ENCODE assay signal across 16 mouse cellular contexts in the genomic region with DNA sequence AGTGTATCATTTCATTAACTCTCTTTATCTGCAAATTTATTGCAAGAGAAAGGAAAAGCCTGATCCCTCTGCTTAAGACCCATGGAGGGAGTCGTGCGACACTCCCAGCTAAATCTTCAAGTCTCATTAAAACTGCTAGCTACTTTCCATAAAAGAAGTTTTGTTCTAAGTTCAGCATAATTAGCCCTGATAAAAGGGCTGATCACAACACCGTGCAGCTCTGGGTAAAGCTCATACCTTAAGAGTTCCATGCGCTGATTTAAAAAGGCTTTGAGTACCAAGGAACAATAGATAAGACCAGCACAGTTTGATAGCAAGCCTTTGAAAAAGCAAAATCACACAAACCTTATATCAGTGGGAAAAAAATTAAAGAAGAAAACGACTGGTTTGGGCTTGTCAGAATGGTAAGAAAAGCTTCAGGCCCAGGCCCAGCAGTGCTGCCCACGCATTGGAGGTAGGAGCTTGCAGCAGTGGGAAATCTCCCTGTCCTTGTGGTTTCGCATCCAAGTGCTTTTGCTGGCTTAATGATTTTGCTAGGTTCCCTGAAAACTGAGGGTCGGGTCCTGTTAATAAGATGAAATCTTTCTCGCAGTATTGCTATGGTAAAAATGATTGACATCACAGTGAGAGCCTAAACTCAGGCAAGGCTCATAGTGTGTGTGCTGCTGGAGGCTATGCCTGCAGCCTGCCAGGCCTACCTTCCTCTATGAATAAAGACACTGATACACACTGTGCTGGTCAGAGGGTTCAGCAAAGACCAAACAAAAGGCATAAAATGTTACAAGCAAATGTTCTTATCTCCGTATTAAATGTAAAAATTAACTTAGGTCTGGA.
A peak's percentile ranks its signal among the peaks of the same experiment; 100 is the strongest.
DNase-seq lines count a peak whose midpoint lies in the region; ATAC-seq and TF ChIP-seq lines count a peak whose summit lies in the region.
"Had no signal": no experiment of that assay in that cellular context is flagged by ENCODE, and none has a peak within 500 bp of the region (broad histone marks: within the 10 kb centered on the region; RNA-seq: fewer than 3 reads in every experiment).

No protein-coding gene starts in this region.

- no peak for TF ChIP-seq POLR2A in cortical plate, adult 2 months (IDR thresholded peaks at IDR 0.05; ENCODE audit: extremely low read depth, insufficient read depth, low read length)

- no peaks in the 10 kb centered on the region for H3K36me3 ChIP-seq in forebrain, postnatal 0 days (ENCODE audit: insufficient read depth)
- no peaks in the 10 kb centered on the region for H3K36me3 ChIP-seq in heart, embryonic 11.5 days (ENCODE audit: control insufficient read depth, insufficient read depth, low read length)
- H3K36me3 ChIP-seq: intestine, embryonic 15.5 days; limb, embryonic 12.5 days; lung, embryonic 15.5 days; neural tube, embryonic 13.5 days had no signal

- no peaks in the 10 kb centered on the region for H3K9me3 ChIP-seq in forebrain, postnatal 0 days (ENCODE audit: low read length)
- H3K9me3 ChIP-seq in heart, embryonic 11.5 days (replicated peaks; ENCODE audit: control insufficient read depth, low read length): no peaks in the 10 kb centered on the region
- H3K9me3 ChIP-seq: intestine, embryonic 15.5 days; limb, embryonic 12.5 days; lung, embryonic 15.5 days; neural tube, embryonic 13.5 days had no signal

- H3K4me3 ChIP-seq in cortical plate, adult 2 months (ENCODE audit: insufficient read depth, low read length): no peak overlapping the region
- no peak overlapping the region for H3K4me3 ChIP-seq in forebrain, postnatal 0 days (ENCODE audit: low read depth, low read length)
- no peak overlapping the region for H3K4me3 ChIP-seq in heart, embryonic 11.5 days (ENCODE audit: low read depth, low read length)
- H3K4me3 ChIP-seq: intestine, embryonic 15.5 days; limb, embryonic 12.5 days; lung, embryonic 15.5 days; neural tube, embryonic 13.5 days had no signal

- no peaks in the 10 kb centered on the region for H3K27me3 ChIP-seq in forebrain, postnatal 0 days (ENCODE audit: insufficient read depth, low read length)
- no peaks in the 10 kb centered on the region for H3K27me3 ChIP-seq in heart, embryonic 11.5 days (ENCODE audit: control insufficient read depth, insufficient read depth, low read length)
- H3K27me3 ChIP-seq: intestine, embryonic 15.5 days; limb, embryonic 12.5 days; lung, embryonic 15.5 days; neural tube, embryonic 13.5 days had no signal

- H3K4me1 ChIP-seq in cortical plate, adult 2 months (ENCODE audit: control insufficient read depth, insufficient read depth, low read length): peaks cover 2% of the 10 kb centered on the region; the same call in 1 of the 2 replicates
- no peaks in the 10 kb centered on the region for H3K4me1 ChIP-seq in forebrain, postnatal 0 days (ENCODE audit: insufficient read depth)
- no peaks in the 10 kb centered on the region for H3K4me1 ChIP-seq in heart, embryonic 11.5 days (ENCODE audit: control insufficient read depth, insufficient read depth, low read length)
- H3K4me1 ChIP-seq: intestine, embryonic 15.5 days; limb, embryonic 12.5 days; lung, embryonic 15.5 days; neural tube, embryonic 13.5 days had no signal

- ATAC-seq in forebrain, postnatal 0 days: peak; percentile 80
- no peak for ATAC-seq in heart, embryonic 11.5 days (replicated peaks; ENCODE audit: insufficient number of reproducible peaks, low FRiP score, low TSS enrichment)
- ATAC-seq: intestine, embryonic 15.5 days had no signal

- H3K27ac ChIP-seq in cortical plate, adult 2 months (ENCODE audit: insufficient read depth, low read length): peak overlapping the region; percentile 8; the same call in 1 of the 2 replicates
- peak overlapping the region; percentile 57 for H3K27ac ChIP-seq in forebrain, postnatal 0 days (ENCODE audit: low read depth, low read length)
- H3K27ac ChIP-seq in heart, embryonic 11.5 days (ENCODE audit: low read depth, low read length): no peak overlapping the region
- H3K27ac ChIP-seq: intestine, embryonic 15.5 days; limb, embryonic 12.5 days; lung, embryonic 15.5 days; neural tube, embryonic 13.5 days had no signal

- peak; percentile 9 for DNase-seq in layer of hippocampus, adult 11-12 months (ENCODE audit: low spot score)
- DNase-seq in layer of hippocampus, adult 9-10 months (ENCODE audit: low spot score): no peak
- peak; percentile 20 for DNase-seq in forebrain, postnatal 0 days
- DNase-seq in right cerebral cortex, postnatal 10 days (ENCODE audit: low spot score in 2 of 2): peak; percentile 40 to 47
- no peak for DNase-seq in lung, adult 18-20 months
- DNase-seq in thymus, postnatal 14 days: no peak
- DNase-seq: cerebellum, postnatal 14 days; gastrocnemius, postnatal 25 days; kidney, postnatal 25 days; spleen, adult 18-20 months had no signal

- no peak overlapping the region for H3K4me2 ChIP-seq in forebrain, postnatal 0 days (ENCODE audit: low read depth)
- no peak overlapping the region for H3K4me2 ChIP-seq in heart, embryonic 11.5 days
- H3K4me2 ChIP-seq: intestine, embryonic 15.5 days; limb, embryonic 12.5 days; lung, embryonic 15.5 days; neural tube, embryonic 13.5 days had no signal

- TF ChIP-seq CTCF in cortical plate, adult 2 months (IDR thresholded peaks at IDR 0.05; ENCODE audit: extremely low read depth, insufficient read depth, low read length): no peak
- no peak for TF ChIP-seq CTCF in forebrain, postnatal 0 days (IDR thresholded peaks at IDR 0.05; ENCODE audit: low read depth)

- WGBS in forebrain, postnatal 0 days: 14% methylated on average over 10 of the region's 10 CpGs
- 58% methylated on average over 10 of the region's 10 CpGs for WGBS in heart, embryonic 11.5 days (ENCODE audit: insufficient replicate concordance)

- H3K9ac ChIP-seq in forebrain, postnatal 0 days: no peak overlapping the region
- H3K9ac ChIP-seq in heart, embryonic 11.5 days (ENCODE audit: low read depth, low read length): no peak overlapping the region
- H3K9ac ChIP-seq: intestine, embryonic 15.5 days; limb, embryonic 12.5 days; lung, embryonic 15.5 days; neural tube, embryonic 13.5 days had no signal

Comparison
In these comparisons a context has a peak if more than half of its experiments do, and no peak if none do; other contexts are left out.
1. DNase-seq: peak in layer of hippocampus, adult 11-12 months (single experiment), forebrain, postnatal 0 days (single experiment) and right cerebral cortex, postnatal 10 days (2 of 2); none in layer of hippocampus, adult 9-10 months (single experiment), lung, adult 18-20 months (0 of 2) and thymus, postnatal 14 days (single experiment).